Mouse (Mus musculus) ovary, adult 10 weeks (tissue): ENCODE measurements around the gene Epha1. TPM values are rescaled to one million over a fixed set of nuclear protein-coding genes. Genes with fewer than 3 reads are reported as not detected.

Source experiments
- polyA plus RNA-seq: library from polyadenylated mRNA; stranded (reverse); fragments of 350-450 nt; fragmentation: Illumina TruSeq; extraction: RNeasy Lipid Tissue Mini Kit (QIAGEN cat#74804); gene quantifications from one replicate; pipeline ENCODE4 v1.2.3, GENCODE M21; 2014

Epha1 gene
- polyA plus RNA-seq = 0.20 TPM

DNA sequence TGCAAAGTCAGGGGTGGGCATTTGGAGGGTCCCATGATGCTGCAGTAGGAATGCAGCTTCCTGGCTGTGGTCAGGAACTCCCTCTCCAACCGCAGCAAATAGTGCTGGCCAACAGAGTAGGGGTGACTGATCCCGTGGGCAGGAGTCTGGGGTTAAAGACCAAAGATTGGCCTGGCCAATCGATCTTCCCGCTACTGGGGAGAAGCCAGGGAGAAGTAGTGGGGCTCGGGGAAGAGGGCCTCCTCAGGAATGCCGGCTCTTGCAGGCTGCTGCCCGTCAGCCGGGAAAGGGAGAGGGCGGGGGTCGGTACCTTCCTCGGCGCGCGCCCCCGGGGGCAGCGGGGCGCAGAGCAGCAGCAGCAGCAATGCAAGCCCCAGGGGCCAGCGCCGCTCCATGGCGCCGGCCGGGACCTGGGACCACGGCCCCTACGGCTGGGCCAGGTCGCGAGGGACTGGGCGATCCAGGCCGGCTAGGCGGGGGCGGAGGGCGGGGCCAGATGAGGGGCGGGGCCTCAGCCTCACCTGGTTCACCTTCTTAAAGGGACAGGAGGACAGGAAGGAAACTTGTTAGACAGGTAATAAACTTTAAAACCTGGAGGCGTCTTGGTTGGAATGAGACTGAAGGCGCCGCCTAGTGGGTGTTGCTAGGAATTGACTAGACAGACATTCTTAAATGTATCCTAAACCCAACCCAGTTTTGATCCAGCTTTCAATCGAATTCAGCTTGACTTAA, at the start of gene Epha1:
Gene Epha1, minus strand, starts transcription at position 453 of the 732 bp plus-strand sequence.

DNA sequence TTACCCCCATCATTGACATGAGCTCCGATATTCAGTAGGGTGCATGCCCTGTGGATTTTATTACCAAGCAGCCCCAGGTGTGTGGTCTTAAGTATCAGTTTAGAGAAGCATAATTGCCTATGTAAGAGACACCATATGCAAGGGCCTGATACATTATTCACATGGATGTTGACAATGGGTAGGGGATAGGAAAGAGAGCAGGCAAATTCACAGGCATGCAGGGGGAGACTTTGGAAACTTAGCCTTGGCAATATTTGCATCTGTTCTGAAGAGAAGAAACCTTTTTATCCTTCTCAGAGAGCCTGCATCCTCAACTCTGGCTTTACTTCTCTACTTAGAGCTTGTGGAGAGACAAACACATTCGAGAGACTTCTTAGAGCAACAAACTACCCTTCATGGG, 32.1 kb upstream of the Epha1 start, which contains the start of gene Tas2r135:
Gene Tas2r135, plus strand, starts transcription at position 301 of the 400 bp plus-strand sequence.

DNA sequence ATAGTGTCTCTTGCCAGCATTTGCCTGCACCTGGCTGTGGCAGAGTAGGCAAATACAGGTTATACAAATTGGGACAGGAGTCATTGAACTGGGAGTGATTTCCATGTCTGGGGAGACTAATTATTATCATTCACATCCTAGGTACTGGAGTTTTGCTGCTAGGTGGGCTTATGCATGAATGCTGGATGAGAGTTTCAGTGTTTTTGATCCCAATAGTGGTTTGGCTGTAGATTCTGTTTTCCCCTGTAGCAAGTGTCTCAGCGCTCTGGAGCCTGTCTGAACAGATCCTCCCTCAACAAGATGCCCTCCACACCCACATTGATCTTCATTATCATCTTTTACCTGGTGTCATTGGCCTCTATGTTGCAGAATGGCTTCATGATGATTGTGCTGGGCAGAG, 26.9 kb upstream of the Epha1 start, which contains the start of gene Tas2r143:
Gene Tas2r143, plus strand, starts transcription at position 301 of the 400 bp plus-strand sequence.

GRCm38 (mm10) chr6:42349426-42350020, 23.5 kb downstream of the Epha1 start, which contains the start of gene Zyx:
Gene Zyx (plus strand): TSS chr6:42349630.

GRCm38 (mm10) chr6:42324482-42325267, 48.4 kb downstream of the Epha1 start, which contains the start of gene Fam131b:
Gene Fam131b (minus strand): TSS chr6:42324643.

Other genes starting within 250 kb of the Epha1 start
- gene Tas2r139, start 232.3 kb downstream of the Epha1 start, polyA plus RNA-seq = not detected
- not detected for gene Tas2r144, start 157.9 kb downstream of the Epha1 start, polyA plus RNA-seq
- gene Gstk1, start 127.3 kb downstream of the Epha1 start, polyA plus RNA-seq = 17.2 TPM
- gene Tmem139, start 111.3 kb downstream of the Epha1 start, polyA plus RNA-seq = 0.71 TPM
- 72.2 TPM for gene Casp2, start 108.3 kb downstream of the Epha1 start, polyA plus RNA-seq
- gene Clcn1, start 86.6 kb downstream of the Epha1 start, polyA plus RNA-seq = 0.11 TPM
- gene Fam131b, start 48.6 kb downstream of the Epha1 start, polyA plus RNA-seq = 0.11 TPM
- 2.1 TPM for gene Zyx, start 23.6 kb downstream of the Epha1 start, polyA plus RNA-seq
- not detected for gene Tas2r143, start 27.0 kb upstream of the Epha1 start, polyA plus RNA-seq
- not detected for gene Tas2r135, start 32.2 kb upstream of the Epha1 start, polyA plus RNA-seq
- gene Tas2r126, start 61.3 kb upstream of the Epha1 start, polyA plus RNA-seq = not detected
- gene Olfr458, start 91.9 kb upstream of the Epha1 start, polyA plus RNA-seq = not detected
- not detected for gene Olfr457, start 103.1 kb upstream of the Epha1 start, polyA plus RNA-seq
- gene Olfr456, start 113.9 kb upstream of the Epha1 start, polyA plus RNA-seq = not detected
- gene Olfr455, start 174.3 kb upstream of the Epha1 start, polyA plus RNA-seq = not detected
- not detected for gene Tcaf3, start 224.4 kb upstream of the Epha1 start, polyA plus RNA-seq